Mouse (Mus musculus) heart, postnatal 10 days (tissue): Measurements from ENCODE around the gene Bhlhb9. TPM values are rescaled to one million over a fixed set of nuclear protein-coding genes. Genes with fewer than 3 reads are reported as not detected.
"Not testable (repeated sequence)": the region's sequence is repeated elsewhere in the genome, so short reads cannot be mapped to it uniquely, and the experiment has no call there.

Source experiments
- DNase-seq, 2 experiments: peaks; one replicate each; pipeline ENCODE4 v3.0.0; 2021
- intact Hi-C: fragments of 180-260 bp; cut with DNase I; formaldehyde crosslinking; loops from one replicate; pipeline ENCODE4 v1.15.1; 2025
- total RNA-seq, 2 experiments: library from RNA; stranded (reverse); gene quantifications; 2 replicates each; pipeline ENCODE4 v1.2.3; 2021

The Bhlhb9 gene
- 10 to 100 TPM; 29.7 to 47.2 TPM for total RNA-seq

GRCm38 (mm10) chrX:135797212-135797644 is at the start of gene Bhlhb9:
Gene Bhlhb9 (plus strand): TSS chrX:135797594.
- peak; percentile 66 to 68 for DNase-seq

DNA sequence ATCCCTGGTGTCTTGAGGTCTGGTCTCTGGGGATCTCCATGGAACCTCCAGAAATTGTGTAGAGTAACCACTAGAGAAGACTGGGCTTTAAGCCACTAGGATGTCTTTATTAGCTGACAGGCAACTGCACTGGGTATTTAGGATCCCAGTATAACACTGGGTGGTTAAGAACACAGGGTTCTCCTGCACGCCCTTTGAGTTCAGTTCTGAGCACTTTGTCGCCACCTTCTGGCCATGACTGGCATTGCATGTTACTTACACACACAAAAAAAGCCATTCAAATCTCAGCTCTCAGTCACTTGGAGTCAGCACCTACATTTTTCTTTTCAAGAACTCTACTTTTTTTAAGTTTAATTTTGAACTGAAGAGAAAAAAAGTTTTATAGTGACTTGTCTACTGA is 44.6 kb upstream of the Bhlhb9 start:
- intact Hi-C loops, result loop anchor here (5.0 kb wide), 2 partner anchors 39 to 101 kb away; no protein-coding TSS in a partner anchor

More at GRCm38 (mm10) chrX:135797212-135797644, at the start of gene Bhlhb9:
- intact Hi-C loops, result not testable (repeated sequence)

GRCm38 (mm10) chrX:135761707-135762106 is 35.7 kb upstream of the Bhlhb9 start:
- DNase-seq, result peak; percentile 19 to 46
- intact Hi-C loops, result no loop called here

More for the DNA sequence above, 44.6 kb upstream of the Bhlhb9 start:
- DNase-seq, result peak; percentile 68 to 82

GRCm38 (mm10) chrX:135768043-135768548 is 29.3 kb upstream of the Bhlhb9 start:
- no peak for DNase-seq
- intact Hi-C loops, result no loop called here

DNA sequence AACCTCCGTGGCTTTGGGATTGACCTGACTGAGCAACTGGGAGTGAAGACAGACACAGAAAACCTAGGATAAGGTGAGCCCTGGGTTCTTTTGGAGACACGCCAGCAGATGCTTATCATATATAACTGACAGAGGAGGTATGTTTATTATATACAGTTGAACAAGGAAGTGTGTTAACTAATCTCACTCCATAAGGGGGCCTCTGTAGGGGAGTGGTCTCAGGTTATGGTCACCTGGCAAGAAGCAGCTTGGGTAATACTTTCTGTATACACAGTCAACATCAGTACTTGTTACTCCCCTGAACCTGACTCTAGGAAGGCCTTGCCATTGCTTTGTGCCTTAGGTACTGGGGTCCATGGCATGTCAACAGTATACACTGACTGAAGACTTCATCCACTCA is 28.8 kb upstream of the Bhlhb9 start:
- intact Hi-C loops, result no loop called here

GRCm38 (mm10) chrX:135791536-135791935 is 5.9 kb upstream of the Bhlhb9 start:
- intact Hi-C loops, result loop anchor here (5.0 kb wide), 1 partner anchor 39 kb away; no protein-coding TSS in a partner anchor
- no peak for DNase-seq

More for the DNA sequence above, 28.8 kb upstream of the Bhlhb9 start:
- DNase-seq, result no peak

DNA sequence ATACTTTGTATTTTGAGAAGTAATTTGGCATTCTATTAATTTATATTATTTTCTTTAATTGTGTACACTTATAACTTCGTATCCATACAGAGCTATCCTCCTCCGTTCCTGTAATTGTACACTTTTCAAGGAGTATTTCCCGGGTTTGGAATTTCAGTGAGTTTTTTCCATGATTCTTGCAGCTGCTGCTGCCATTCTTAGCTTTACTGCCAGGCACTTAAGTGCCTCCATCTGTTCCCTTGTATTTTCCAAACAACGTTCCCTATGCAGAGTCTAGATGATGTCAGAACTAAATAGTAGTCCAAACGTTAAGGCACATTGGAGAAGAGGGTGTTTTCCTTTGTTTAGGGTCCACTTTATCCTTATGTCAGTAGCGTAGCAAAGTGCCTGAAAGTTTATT is 5.1 kb upstream of the Bhlhb9 start:
- no peak for DNase-seq
- intact Hi-C loops, result loop anchor here (5.0 kb wide), 1 partner anchor 40 kb away; no protein-coding TSS in a partner anchor

- intact Hi-C loops, result not testable (repeated sequence)
Observed at GRCm38 (mm10) chrX:135795591-135796304, 1.6 kb upstream of the Bhlhb9 start.

DNA sequence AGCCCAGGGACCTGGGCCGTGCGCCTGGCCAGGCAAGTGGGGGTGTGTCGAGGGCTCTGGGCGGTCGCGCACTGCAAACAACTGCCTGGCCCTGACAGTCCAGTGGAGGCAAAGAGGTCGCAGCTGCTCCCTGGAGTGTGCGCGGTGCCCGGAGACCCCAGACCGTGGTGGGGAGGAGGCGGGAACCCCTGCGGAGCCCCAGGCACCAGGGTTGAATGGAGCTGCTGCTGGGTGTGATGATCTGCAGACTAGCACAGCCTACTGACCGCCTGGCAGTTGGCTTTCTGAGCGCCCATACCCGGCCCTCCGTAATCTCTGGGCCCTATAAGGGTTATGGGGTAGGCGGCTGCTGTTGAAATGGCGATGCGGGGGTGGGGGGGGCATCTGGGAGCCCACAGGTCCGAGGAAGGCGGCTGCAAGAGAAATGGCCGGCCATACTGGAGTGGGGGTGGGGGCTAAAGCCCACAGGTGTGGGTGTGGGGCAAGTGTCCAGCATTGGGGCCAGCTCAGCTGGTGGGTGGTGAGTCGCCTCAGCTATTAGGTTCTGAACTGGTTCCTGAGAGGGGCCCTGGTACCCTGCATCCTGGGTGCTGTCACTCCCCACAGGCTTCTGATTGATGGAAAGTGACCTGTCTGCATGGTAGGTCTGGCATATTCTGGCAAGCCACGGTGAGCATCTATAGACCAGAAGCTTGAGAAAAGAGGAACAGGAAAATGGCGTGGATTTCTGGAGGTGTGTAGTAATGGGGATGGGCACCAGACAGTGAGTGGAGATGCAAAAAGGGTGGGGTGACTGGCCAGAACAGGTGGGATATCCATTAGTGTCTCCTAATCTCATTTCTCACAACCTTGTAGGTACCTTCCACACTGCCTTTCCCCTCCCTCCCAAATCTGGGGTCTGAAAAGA is 836 bp upstream of the Bhlhb9 start:
- intact Hi-C loops, DNase-seq: not testable (repeated sequence)

More at GRCm38 (mm10) chrX:135795591-135796304, 1.6 kb upstream of the Bhlhb9 start:
- DNase-seq, result peak; percentile 44 to 46

DNA sequence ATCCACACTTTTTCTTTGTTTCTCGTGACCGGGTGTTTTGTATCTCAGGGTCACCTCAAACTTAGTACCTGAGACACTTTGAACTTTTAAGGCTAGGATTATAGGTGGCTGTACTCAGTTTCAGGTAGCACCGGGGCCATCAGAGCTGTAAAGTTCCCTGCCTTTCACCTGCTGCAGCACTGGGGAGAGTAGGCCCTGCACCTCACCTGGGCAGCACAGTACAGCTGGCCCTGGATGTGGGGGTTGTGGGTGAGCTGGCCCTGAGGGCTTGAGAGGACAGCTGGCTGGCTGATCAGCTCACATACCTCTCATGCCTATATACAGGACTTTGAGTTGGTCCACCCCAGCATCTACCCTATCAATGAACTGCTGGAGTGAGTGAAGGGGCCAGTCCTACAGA is 6.8 kb downstream of the Bhlhb9 start:
- DNase-seq, result no peak
- intact Hi-C loops, result no loop called here

- DNase-seq, result peak; percentile 32 to 67
- intact Hi-C loops, result loop anchor here (1.0 to 5.0 kb wide), 2 partner anchors 158 to 172 kb away; no protein-coding TSS in a partner anchor
Observed at GRCm38 (mm10) chrX:135805780-135806179, 8.4 kb downstream of the Bhlhb9 start.

GRCm38 (mm10) chrX:135835896-135836295 is 38.5 kb downstream of the Bhlhb9 start:
- DNase-seq, intact Hi-C loops: not testable (repeated sequence)

DNA sequence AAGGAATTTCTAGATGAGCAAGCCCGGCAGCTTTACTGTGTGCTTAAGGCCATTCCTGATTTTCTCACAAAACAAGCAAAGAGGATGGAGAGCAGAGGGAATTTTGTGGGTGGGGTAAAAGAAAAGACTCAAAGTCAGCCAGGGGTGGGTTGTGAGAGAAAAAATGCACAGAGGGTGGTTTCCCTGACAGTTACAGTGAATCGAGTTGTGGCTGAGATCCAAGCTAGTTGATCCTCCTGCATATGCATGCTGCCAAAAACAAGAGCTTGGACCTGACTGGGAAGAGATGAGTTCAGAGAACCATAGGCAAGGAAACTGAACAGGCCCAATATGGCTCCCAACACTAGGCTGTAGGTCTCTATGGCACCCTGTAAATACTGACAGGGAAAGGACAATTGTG is 40.5 kb downstream of the Bhlhb9 start:
- no peak for DNase-seq
- intact Hi-C loops, result no loop called here

GRCm38 (mm10) chrX:135838521-135839360 is 41.3 kb downstream of the Bhlhb9 start, which contains the start of gene Gprasp2:
Gene Gprasp2 (plus strand): TSS chrX:135839034.
- DNase-seq, result peak; percentile 18 to 34
- intact Hi-C loops, result not testable (repeated sequence)

- intact Hi-C loops, result not testable (repeated sequence)
- peak; percentile 41 to 49 for DNase-seq
Observed at GRCm38 (mm10) chrX:135839397-135840391, 42.3 kb downstream of the Bhlhb9 start.

GRCm38 (mm10) chrX:135866806-135867205 is 69.4 kb downstream of the Bhlhb9 start:
- DNase-seq, intact Hi-C loops: not testable (repeated sequence)

DNA sequence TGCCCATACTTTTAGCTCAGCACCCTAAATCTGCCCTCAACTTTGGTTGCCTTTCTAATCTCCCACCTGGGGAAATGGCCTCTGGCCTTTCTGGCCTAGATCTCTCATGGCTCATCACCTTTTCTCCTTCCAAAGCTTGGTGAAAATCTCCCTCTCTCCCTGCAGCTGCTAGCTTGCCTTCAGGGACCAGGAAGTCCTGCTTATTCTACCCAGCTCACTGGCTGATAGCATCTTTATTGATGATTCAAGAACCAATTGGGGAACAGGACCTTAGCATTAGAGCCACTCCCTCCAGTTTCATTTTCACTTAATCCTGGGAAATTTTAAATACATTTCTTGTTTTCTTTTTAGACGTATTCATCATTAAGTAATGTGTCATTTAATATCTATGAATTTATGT is 79.3 kb downstream of the Bhlhb9 start:
- intact Hi-C loops, result no loop called here
- no peak for DNase-seq

- no peak for DNase-seq
- intact Hi-C loops, result no loop called here
Observed at GRCm38 (mm10) chrX:135879626-135880025, 82.2 kb downstream of the Bhlhb9 start.
